Mouse (Mus musculus): ENCODE data around the gene Ppil1.

GRCm38 (mm10) chr17:29258921-29259320 lies 5.1 kb downstream of the Ppil1 start:
- TF ChIP-seq TCF12 (IDR thresholded peaks at IDR 0.05; ENCODE audit: insufficient read depth, poor library complexity, severe bottlenecking) (no peak), MYOG (IDR thresholded peaks at IDR 0.05; ENCODE audit: control insufficient read depth in 1 of 3, insufficient read depth in 1 of 3, insufficient read length in 2 of 3, low read depth in 2 of 3) (no peak)

All from myocyte (in vitro differentiated cells).